Mouse (Mus musculus): ENCODE measurements around the gene Echdc2. TPM values are rescaled to one million over a fixed set of nuclear protein-coding genes. Genes with fewer than 3 reads are reported as not detected.
"Not testable (repeated sequence)": the region's sequence is repeated elsewhere in the genome, so short reads cannot be mapped to it uniquely, and the experiment has no call there.

Echdc2 gene
- total and polyA plus RNA-seq, 3 experiments = 0.44 TPM; not detected in 2

GRCm38 (mm10) chr4:108127516-108127915, 37.7 kb upstream of the Echdc2 start:
- Histone ChIP-seq H3K4me3 (ENCODE audit: low read depth, low read length) (no peak overlapping the region), H3K36me3 (replicated peaks) (no peaks in the 10 kb centered on the region), H3K27me3 (ENCODE audit: insufficient read depth, low read length) (no peaks in the 10 kb centered on the region; the same call in 1 of the 2 replicates), H3K9me3 (replicated peaks) (no peaks in the 10 kb centered on the region), H3K4me1 (ENCODE audit: insufficient read depth, low read depth, low read length) (no peaks in the 10 kb centered on the region)
- ATAC-seq (ENCODE audit: extremely low read depth, insufficient number of reproducible peaks, low FRiP score, poor library complexity, severe bottlenecking) = no peak
- DNase-seq (ENCODE audit: low spot score) = no peak
- TF ChIP-seq CTCF (IDR thresholded peaks at IDR 0.05; ENCODE audit: low read depth, low read length) (no peak), POLR2AphosphoS5 (IDR thresholded peaks at IDR 0.05; ENCODE audit: insufficient replicate concordance, low read depth, low read length) (no peak), GATA1 (IDR thresholded peaks at IDR 0.05; ENCODE audit: borderline replicate concordance, low read length) (no peak), GATA2 (IDR thresholded peaks at IDR 0.05; ENCODE audit: borderline replicate concordance, low read depth, low read length) (no peak), TAL1 (conservative IDR thresholded peaks at IDR 0.05; ENCODE audit: low read depth, low read length) (no peak)

GRCm38 (mm10) chr4:108128339-108128738, 36.9 kb upstream of the Echdc2 start:
- DNase-seq (ENCODE audit: low spot score) (no peak), ATAC-seq (ENCODE audit: extremely low read depth, insufficient number of reproducible peaks, low FRiP score, poor library complexity, severe bottlenecking) (no peak)
- H3K27me3 ChIP-seq (ENCODE audit: insufficient read depth, low read length) = no peaks in the 10 kb centered on the region; the same call in 1 of the 2 replicates
- H3K9me3 ChIP-seq (replicated peaks) = no peaks in the 10 kb centered on the region
- no peak for TF ChIP-seq GATA1 (IDR thresholded peaks at IDR 0.05; ENCODE audit: borderline replicate concordance, low read length)
- TF ChIP-seq GATA2 (IDR thresholded peaks at IDR 0.05; ENCODE audit: borderline replicate concordance, low read depth, low read length) = no peak
- no peak for TF ChIP-seq CTCF (IDR thresholded peaks at IDR 0.05; ENCODE audit: low read depth, low read length)
- H3K4me1 ChIP-seq (ENCODE audit: insufficient read depth, low read depth, low read length) = no peaks in the 10 kb centered on the region
- H3K36me3 ChIP-seq (replicated peaks) = no peaks in the 10 kb centered on the region
- H3K4me3 ChIP-seq (ENCODE audit: low read depth, low read length) = no peak overlapping the region

DNA sequence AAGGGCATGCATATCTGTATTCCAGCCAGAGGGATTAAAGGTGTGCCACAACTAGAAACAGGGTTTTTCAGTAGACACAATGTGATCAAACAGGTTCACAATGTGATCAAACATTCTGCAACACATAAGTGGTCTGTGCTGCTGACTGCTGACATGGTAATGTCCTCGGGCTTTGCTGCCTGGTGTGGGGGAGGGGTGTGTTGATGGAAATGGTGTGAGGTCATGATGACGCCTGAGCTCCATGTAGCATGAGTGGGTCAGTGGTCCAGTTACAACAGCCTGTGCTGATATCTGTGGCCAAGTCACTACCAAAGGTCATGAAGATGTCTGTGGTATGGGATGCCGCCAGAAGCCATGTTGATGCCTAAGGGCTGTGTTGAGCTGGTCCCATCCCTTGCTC, 34.8 kb upstream of the Echdc2 start:
- no peaks in the 10 kb centered on the region for H3K4me1 ChIP-seq (ENCODE audit: insufficient read depth, low read depth, low read length)
- DNase-seq (ENCODE audit: low spot score) (no peak), ATAC-seq (ENCODE audit: extremely low read depth, insufficient number of reproducible peaks, low FRiP score, poor library complexity, severe bottlenecking) (no peak)
- H3K27me3 ChIP-seq (ENCODE audit: insufficient read depth, low read length) = no peaks in the 10 kb centered on the region; the same call in 1 of the 2 replicates
- TF ChIP-seq POLR2AphosphoS5 (IDR thresholded peaks at IDR 0.05; ENCODE audit: insufficient replicate concordance, low read depth, low read length) (no peak), GATA1 (IDR thresholded peaks at IDR 0.05; ENCODE audit: borderline replicate concordance, low read length) (no peak), TAL1 (conservative IDR thresholded peaks at IDR 0.05; ENCODE audit: low read depth, low read length) (no peak), CTCF (IDR thresholded peaks at IDR 0.05; ENCODE audit: low read depth, low read length) (no peak), GATA2 (IDR thresholded peaks at IDR 0.05; ENCODE audit: borderline replicate concordance, low read depth, low read length) (no peak)
- H3K9me3 ChIP-seq (replicated peaks) = no peaks in the 10 kb centered on the region
- H3K4me3 ChIP-seq (ENCODE audit: low read depth, low read length) = no peak overlapping the region
- no peaks in the 10 kb centered on the region for H3K36me3 ChIP-seq (replicated peaks)

GRCm38 (mm10) chr4:108136938-108137337, 28.3 kb upstream of the Echdc2 start:
- Histone ChIP-seq H3K27me3 (ENCODE audit: insufficient read depth, low read length) (peaks cover 3% of the 10 kb centered on the region; the same call in 1 of the 2 replicates), H3K9me3 (replicated peaks) (no peaks in the 10 kb centered on the region), H3K36me3 (replicated peaks) (no peaks in the 10 kb centered on the region), H3K4me1 (ENCODE audit: insufficient read depth, low read depth, low read length) (no peaks in the 10 kb centered on the region), H3K4me3 (ENCODE audit: low read depth, low read length) (no peak overlapping the region)
- no peak for DNase-seq (ENCODE audit: low spot score)
- no peak for ATAC-seq (ENCODE audit: extremely low read depth, insufficient number of reproducible peaks, low FRiP score, poor library complexity, severe bottlenecking)
- TF ChIP-seq CTCF (IDR thresholded peaks at IDR 0.05; ENCODE audit: low read depth, low read length) = no peak
- no peak for TF ChIP-seq POLR2AphosphoS5 (IDR thresholded peaks at IDR 0.05; ENCODE audit: insufficient replicate concordance, low read depth, low read length)
- TF ChIP-seq TAL1 (conservative IDR thresholded peaks at IDR 0.05; ENCODE audit: low read depth, low read length) = no peak
- no peak for TF ChIP-seq GATA1 (IDR thresholded peaks at IDR 0.05; ENCODE audit: borderline replicate concordance, low read length)
- TF ChIP-seq GATA2 (IDR thresholded peaks at IDR 0.05; ENCODE audit: borderline replicate concordance, low read depth, low read length) = no peak

DNA sequence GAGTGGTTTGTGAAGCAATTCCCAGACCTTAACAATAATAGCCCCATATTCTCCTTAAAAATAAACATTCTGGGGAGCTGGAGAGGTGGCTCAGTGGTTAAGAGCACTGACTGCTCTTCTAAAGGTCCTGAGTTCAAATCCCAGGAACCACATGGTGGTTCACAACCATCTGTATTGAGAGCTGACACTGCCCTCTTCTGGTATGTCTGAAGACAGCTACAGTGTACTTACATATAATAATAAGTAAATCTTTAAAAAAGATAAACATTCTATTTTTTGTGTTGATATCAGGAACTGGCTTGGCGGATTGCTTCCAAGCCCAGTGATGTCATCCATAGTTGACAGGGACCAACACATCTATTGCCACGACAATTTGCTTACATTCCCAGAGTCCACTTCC, 22.1 kb upstream of the Echdc2 start:
- not testable (repeated sequence) for H3K27me3 ChIP-seq (ENCODE audit: insufficient read depth, low read length); H3K4me1 ChIP-seq (ENCODE audit: insufficient read depth, low read depth, low read length); ATAC-seq (ENCODE audit: extremely low read depth, insufficient number of reproducible peaks, low FRiP score, poor library complexity, severe bottlenecking); DNase-seq (ENCODE audit: low spot score); H3K36me3 ChIP-seq (replicated peaks); H3K4me3 ChIP-seq (ENCODE audit: low read depth, low read length); H3K9me3 ChIP-seq (replicated peaks)

DNA sequence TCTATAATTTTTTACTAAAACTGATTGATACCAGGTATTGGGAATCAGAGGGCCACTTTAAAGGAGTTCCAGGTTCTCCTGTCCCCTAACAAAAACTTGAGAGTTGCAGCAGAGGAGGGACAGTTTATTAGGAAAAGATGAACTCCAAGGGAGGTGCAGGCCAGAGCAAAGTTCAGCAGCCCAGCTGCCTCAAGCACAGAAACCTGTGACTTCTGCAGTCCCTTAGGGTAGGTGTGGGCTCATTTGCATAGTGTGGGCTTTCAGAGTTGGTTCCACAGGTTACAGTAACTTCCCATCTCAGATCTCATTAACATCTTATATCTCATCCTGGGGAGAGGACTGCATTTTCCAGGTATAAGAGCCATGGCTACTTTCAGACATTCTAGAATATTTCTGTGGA, 21.5 kb upstream of the Echdc2 start:
- Histone ChIP-seq H3K36me3 (replicated peaks) (no peaks in the 10 kb centered on the region), H3K27me3 (ENCODE audit: insufficient read depth, low read length) (peaks cover 10% of the 10 kb centered on the region; the same call in 1 of the 2 replicates), H3K4me1 (ENCODE audit: insufficient read depth, low read depth, low read length) (no peaks in the 10 kb centered on the region), H3K9me3 (replicated peaks) (peaks cover 5% of the 10 kb centered on the region), H3K4me3 (ENCODE audit: low read depth, low read length) (no peak overlapping the region)
- DNase-seq (ENCODE audit: low spot score) (no peak), ATAC-seq (ENCODE audit: extremely low read depth, insufficient number of reproducible peaks, low FRiP score, poor library complexity, severe bottlenecking) (no peak)
- no peak for TF ChIP-seq GATA2 (IDR thresholded peaks at IDR 0.05; ENCODE audit: borderline replicate concordance, low read depth, low read length)
- TF ChIP-seq POLR2AphosphoS5 (IDR thresholded peaks at IDR 0.05; ENCODE audit: insufficient replicate concordance, low read depth, low read length) = no peak
- TF ChIP-seq CTCF (IDR thresholded peaks at IDR 0.05; ENCODE audit: low read depth, low read length) = no peak
- no peak for TF ChIP-seq GATA1 (IDR thresholded peaks at IDR 0.05; ENCODE audit: borderline replicate concordance, low read length)
- TF ChIP-seq TAL1 (conservative IDR thresholded peaks at IDR 0.05; ENCODE audit: low read depth, low read length) = no peak

- TF ChIP-seq TAL1 (conservative IDR thresholded peaks at IDR 0.05; ENCODE audit: low read depth, low read length) (no peak), GATA1 (IDR thresholded peaks at IDR 0.05; ENCODE audit: borderline replicate concordance, low read length) (no peak), POLR2AphosphoS5 (IDR thresholded peaks at IDR 0.05; ENCODE audit: insufficient replicate concordance, low read depth, low read length) (no peak), CTCF (IDR thresholded peaks at IDR 0.05; ENCODE audit: low read depth, low read length) (no peak), GATA2 (IDR thresholded peaks at IDR 0.05; ENCODE audit: borderline replicate concordance, low read depth, low read length) (no peak)
- H3K27me3 ChIP-seq (ENCODE audit: insufficient read depth, low read length) = peaks cover 10% of the 10 kb centered on the region; the same call in 1 of the 2 replicates
- ATAC-seq (ENCODE audit: extremely low read depth, insufficient number of reproducible peaks, low FRiP score, poor library complexity, severe bottlenecking) = no peak
Measured at GRCm38 (mm10) chr4:108144880-108145279, 20.4 kb upstream of the Echdc2 start, which contains the start of gene Scp2. TSS of gene Scp2 (minus strand) at chr4:108144998.

GRCm38 (mm10) chr4:108145554-108145953, 19.7 kb upstream of the Echdc2 start:
- not testable (repeated sequence) for H3K36me3 ChIP-seq (replicated peaks); H3K9me3 ChIP-seq (replicated peaks); H3K4me1 ChIP-seq (ENCODE audit: insufficient read depth, low read depth, low read length); H3K27me3 ChIP-seq (ENCODE audit: insufficient read depth, low read length); ATAC-seq (ENCODE audit: extremely low read depth, insufficient number of reproducible peaks, low FRiP score, poor library complexity, severe bottlenecking); H3K4me3 ChIP-seq (ENCODE audit: low read depth, low read length); DNase-seq (ENCODE audit: low spot score)

More at GRCm38 (mm10) chr4:108144880-108145279, 20.4 kb upstream of the Echdc2 start, which contains the start of gene Scp2:
- Histone ChIP-seq H3K36me3 (replicated peaks) (no peaks in the 10 kb centered on the region), H3K4me1 (ENCODE audit: insufficient read depth, low read depth, low read length) (no peaks in the 10 kb centered on the region), H3K9me3 (replicated peaks) (peaks cover 5% of the 10 kb centered on the region), H3K4me3 (ENCODE audit: low read depth, low read length) (no peak within 1 kb of the TSS)
- DNase-seq (ENCODE audit: low spot score) = no peak

DNA sequence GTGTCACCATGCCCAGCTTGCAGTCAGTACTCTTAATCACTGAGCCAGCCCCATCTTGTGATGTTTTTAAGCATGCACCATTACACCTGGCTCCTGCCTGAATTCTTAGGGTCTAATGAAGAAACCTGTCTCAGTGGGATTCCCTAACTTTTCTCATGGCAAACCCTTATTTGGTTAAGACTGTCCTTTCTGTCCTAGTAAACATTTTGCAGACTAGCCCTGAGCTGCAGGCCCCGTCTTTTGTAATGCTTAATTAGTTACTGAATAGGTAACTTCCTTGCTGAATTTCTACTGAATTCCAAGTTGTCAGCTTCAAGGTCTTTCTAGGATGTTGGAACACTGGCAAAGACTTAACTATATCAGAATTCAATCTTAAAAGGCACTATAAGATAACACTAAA, 10.1 kb upstream of the Echdc2 start:
- H3K36me3 ChIP-seq (replicated peaks); H3K9me3 ChIP-seq (replicated peaks); H3K4me1 ChIP-seq (ENCODE audit: insufficient read depth, low read depth, low read length); H3K27me3 ChIP-seq (ENCODE audit: insufficient read depth, low read length); H3K4me3 ChIP-seq (ENCODE audit: low read depth, low read length); DNase-seq (ENCODE audit: low spot score); ATAC-seq (ENCODE audit: extremely low read depth, insufficient number of reproducible peaks, low FRiP score, poor library complexity, severe bottlenecking): not testable (repeated sequence)

All from G1E (cell line).